Mouse (Mus musculus): Measurements from ENCODE around the gene Dnase1l2. TPM values are rescaled to one million over a fixed set of nuclear protein-coding genes. Genes with fewer than 3 reads are reported as not detected.

The Dnase1l2 gene
- not detected in 2 replicates for polyA plus RNA-seq (2012)

GRCm38 (mm10) chr17:24442632-24443155 lies at the start of gene Dnase1l2:
Gene Dnase1l2, minus strand, starts transcription at chr17:24443105.
- TF ChIP-seq GATA1 (IDR thresholded peaks at IDR 0.05; ENCODE audit: low read length), result no peak

GRCm38 (mm10) chr17:24490399-24490798 lies 47.5 kb upstream of the Dnase1l2 start:
- no peak for TF ChIP-seq GATA1 (IDR thresholded peaks at IDR 0.05; ENCODE audit: low read length)

GRCm38 (mm10) chr17:24489265-24490030 lies 46.5 kb upstream of the Dnase1l2 start:
- TF ChIP-seq GATA1 (IDR thresholded peaks at IDR 0.05; ENCODE audit: low read length), result no peak

GRCm38 (mm10) chr17:24488662-24489264 lies 45.9 kb upstream of the Dnase1l2 start:
- TF ChIP-seq GATA1 (IDR thresholded peaks at IDR 0.05; ENCODE audit: low read length), result no peak

GRCm38 (mm10) chr17:24488186-24488661 lies 45.3 kb upstream of the Dnase1l2 start, which contains the start of gene Caskin1:
Gene Caskin1, plus strand, starts transcription at chr17:24488601.
- no peak for TF ChIP-seq GATA1 (IDR thresholded peaks at IDR 0.05; ENCODE audit: low read length)

GRCm38 (mm10) chr17:24485090-24485860 lies 42.4 kb upstream of the Dnase1l2 start:
- no peak for TF ChIP-seq GATA1 (IDR thresholded peaks at IDR 0.05; ENCODE audit: low read length)

- TF ChIP-seq GATA1 (IDR thresholded peaks at IDR 0.05; ENCODE audit: low read length), result no peak
These were observed 40.6 kb upstream of the Dnase1l2 start for GRCm38 (mm10) chr17:24483495-24483894.

GRCm38 (mm10) chr17:24481027-24481815 lies 38.3 kb upstream of the Dnase1l2 start:
- no peak for TF ChIP-seq GATA1 (IDR thresholded peaks at IDR 0.05; ENCODE audit: low read length)

GRCm38 (mm10) chr17:24480201-24480826 lies 37.4 kb upstream of the Dnase1l2 start:
- TF ChIP-seq GATA1 (IDR thresholded peaks at IDR 0.05; ENCODE audit: low read length), result no peak

GRCm38 (mm10) chr17:24479431-24479830 lies 36.5 kb upstream of the Dnase1l2 start:
- TF ChIP-seq GATA1 (IDR thresholded peaks at IDR 0.05; ENCODE audit: low read length), result no peak

- no peak for TF ChIP-seq GATA1 (IDR thresholded peaks at IDR 0.05; ENCODE audit: low read length)
These were observed 35.9 kb upstream of the Dnase1l2 start, which contains the start of gene Mlst8 for GRCm38 (mm10) chr17:24478663-24479380. Gene Mlst8, minus strand, starts transcription at chr17:24479078.

- no peak for TF ChIP-seq GATA1 (IDR thresholded peaks at IDR 0.05; ENCODE audit: low read length)
These were observed 35.2 kb upstream of the Dnase1l2 start for GRCm38 (mm10) chr17:24477985-24478600.

All from G1E-ER4 (cell line).